Mouse (Mus musculus): ENCODE measurements around the gene Dennd1b.

- TF ChIP-seq POLR2A (IDR thresholded peaks at IDR 0.05; ENCODE audit: borderline replicate concordance, control insufficient read depth, low read depth, low read length) (no peak), CTCF (IDR thresholded peaks at IDR 0.05; ENCODE audit: control insufficient read depth, insufficient read depth, low read length) (no peak)
Measured at GRCm38 (mm10) chr1:139079000-139079399, 115.8 kb downstream of the Dennd1b start.
